Mouse (Mus musculus) monocyte, adult 59 days (primary cell): ENCODE results near the gene 1700003E16Rik. TPM values are rescaled to one million over a fixed set of nuclear protein-coding genes. Genes with fewer than 3 reads are reported as not detected.

Experiments used
- total RNA-seq, 2 experiments: library from RNA; stranded (reverse); gene quantifications; one replicate each; pipeline ENCODE4 v1.2.4; 2023

1700003E16Rik gene
- total RNA-seq: not detected

DNA sequence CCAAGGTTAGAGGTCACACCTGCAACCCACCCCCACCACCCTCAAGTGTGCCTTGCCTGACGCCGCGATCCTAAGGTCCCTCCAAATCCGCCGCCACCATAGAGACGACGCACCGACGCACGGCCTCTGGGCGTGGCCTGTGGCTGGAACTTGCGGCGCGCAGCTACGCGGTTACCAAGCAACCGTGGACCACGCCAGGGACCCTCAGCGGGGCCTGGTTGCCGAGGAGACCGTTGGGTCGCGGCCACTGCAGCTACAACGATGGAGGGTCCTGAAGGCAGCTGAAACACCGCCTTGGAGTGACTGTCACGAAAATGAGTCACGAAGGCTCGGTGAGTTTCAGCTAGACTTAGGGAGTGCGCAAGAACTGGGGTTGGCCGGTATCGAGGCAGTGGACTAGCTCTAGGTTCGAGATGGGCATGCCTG is at the start of gene 1700003E16Rik, which contains the start of gene Wdr54:
Gene 1700003E16Rik (plus strand): TSS at position 146 of the 426 bp plus-strand sequence.
Gene Wdr54 (minus strand): TSS at position 139 of the 426 bp plus-strand sequence.

DNA sequence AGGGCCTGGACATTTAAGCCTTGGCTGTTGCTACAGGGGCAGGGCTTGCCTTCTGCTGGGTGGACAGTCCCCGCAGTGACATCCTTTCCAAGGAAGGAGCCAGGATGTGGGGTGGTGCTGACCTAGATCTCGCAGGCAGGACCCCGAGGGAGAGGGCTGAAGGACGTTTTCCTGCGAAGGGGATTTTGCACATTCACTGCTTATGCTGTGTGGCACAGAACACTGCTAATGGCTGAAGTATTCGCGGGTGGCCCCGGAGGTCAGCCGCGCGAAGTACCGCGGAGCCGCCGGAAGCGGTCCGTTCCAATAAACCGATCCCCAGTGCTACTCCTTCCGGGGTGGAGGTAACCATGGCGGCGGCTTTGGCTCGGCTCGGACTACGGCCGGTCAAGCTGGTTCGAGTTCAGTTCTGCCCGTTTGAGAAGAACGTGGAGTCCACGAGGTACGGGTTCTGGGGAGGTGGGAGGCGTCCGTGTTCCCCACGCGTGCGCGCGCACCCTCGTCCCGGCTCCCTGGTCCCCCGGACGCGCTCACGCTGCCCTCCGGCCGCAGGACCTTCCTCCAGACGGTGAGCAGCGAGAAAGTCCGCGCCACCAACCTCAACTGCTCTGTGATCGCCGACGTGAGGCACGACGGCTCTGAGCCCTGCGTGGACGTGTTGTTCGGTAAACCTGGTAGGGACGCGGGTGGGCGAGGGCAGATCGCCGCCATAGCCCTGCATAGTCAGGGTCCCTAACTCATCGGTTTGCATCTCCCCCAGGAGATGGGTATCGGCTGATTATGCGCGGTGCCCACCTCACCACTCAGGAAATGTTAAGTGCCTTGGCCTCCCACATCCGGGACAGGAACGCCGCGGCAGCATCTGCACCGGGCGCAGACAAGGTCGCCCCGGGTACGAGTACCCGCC is 47.2 kb upstream of the 1700003E16Rik start, which contains the start of gene Mrpl53:
Gene Mrpl53 (plus strand): TSS at position 279 of the 907 bp plus-strand sequence.

DNA sequence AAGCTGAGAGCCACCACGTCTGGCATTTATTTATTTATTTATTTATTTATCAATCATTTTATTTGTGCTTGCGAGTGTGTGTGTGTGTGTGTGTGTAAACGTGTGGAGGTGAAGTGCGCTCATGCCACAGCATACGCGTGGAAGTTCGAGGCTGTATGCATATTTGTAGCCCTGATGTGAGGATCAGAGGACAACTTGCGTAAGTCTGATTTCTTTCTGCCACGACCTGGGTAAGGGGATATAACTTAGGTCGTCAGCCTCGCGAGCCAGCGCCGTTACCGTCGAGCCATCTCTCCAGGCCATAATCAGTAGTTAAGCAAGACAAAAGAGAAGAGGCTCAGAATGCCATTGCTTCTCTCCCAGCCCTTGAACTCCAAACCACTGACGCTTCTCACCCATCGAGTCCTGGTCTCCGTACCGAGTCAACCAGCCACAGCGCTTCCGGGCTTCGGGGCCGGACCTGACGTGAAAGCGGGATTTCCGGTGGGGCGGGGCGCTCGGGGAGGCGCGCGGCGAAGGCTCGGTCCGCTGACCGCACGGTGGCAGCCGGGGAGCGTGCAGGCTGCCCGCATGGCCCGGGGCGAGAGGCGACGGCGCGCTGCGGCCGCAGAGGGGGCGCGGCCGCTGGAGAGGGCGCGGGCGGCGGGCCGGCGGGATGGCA is 41.1 kb upstream of the 1700003E16Rik start, which contains the start of gene Mogs:
Gene Mogs (plus strand): TSS at position 486 of the 661 bp plus-strand sequence.

DNA sequence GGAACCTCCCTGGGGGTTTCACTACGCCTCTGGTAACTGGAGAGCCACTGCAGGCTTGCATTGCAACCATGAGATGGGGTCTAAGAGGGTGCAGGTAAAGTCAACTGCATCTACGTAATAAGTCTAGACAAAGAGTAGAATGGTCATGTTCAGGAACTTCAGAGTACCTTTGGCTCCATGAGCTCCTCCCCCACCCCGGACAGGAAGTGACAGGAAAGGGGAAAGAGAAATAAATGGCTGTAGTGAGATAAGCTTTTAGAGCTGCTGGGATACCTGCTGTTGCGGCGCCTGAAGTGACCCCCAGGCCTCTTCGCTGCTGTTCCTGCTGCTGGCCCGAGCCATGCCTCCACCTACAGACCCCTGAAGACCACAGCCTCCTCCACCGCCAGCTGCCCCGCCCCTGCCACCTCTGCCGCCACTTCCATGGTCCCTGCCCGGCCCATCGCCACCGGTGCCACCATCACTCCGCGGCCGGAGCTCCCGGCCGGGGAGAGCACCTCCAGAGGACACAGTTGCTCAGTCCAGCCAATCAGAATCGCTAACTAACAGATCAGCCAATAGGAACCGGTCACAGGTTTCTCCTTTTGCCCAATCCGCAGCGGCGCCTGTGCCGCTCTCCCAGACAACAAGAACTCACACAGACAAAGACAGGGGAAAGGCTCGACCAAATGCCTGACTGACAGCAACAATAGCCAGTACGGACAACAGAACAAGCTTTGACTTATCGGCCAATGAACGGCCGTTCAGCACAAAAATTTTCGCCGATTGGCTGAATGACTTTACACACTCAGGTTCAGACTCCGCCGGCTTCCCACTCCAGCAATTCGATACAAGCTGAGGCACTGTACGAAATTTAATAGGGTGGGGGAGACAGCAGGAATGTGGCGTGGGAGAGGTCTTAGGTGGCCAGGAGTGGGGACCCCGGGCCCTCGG is 35.0 kb upstream of the 1700003E16Rik start, which contains the start of gene Wbp1:
Gene Wbp1 (minus strand): TSS at position 630 of the 933 bp plus-strand sequence.

DNA sequence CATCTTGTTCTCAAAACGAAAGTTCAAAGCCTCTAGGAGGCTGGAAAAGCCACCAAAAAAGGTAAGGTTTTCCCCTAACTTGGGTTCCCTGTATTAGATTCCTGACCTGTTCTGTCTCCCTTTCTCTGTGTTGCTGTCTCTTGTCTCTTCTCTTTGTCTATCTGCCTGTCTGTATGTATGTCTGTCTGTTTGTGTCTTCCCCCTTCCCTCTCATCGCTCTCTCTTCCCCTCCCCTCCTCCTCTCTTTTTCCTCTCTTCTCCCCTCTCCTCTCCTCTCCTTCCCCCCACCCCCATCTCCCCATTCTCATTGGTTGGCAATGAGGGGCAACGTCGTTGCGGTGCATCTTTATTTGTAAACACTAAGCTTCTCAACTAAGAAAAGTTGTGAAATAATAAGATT is 30.9 kb upstream of the 1700003E16Rik start, which contains the start of gene Ino80b:
Gene Ino80b (minus strand): TSS at position 101 of the 400 bp plus-strand sequence.

DNA sequence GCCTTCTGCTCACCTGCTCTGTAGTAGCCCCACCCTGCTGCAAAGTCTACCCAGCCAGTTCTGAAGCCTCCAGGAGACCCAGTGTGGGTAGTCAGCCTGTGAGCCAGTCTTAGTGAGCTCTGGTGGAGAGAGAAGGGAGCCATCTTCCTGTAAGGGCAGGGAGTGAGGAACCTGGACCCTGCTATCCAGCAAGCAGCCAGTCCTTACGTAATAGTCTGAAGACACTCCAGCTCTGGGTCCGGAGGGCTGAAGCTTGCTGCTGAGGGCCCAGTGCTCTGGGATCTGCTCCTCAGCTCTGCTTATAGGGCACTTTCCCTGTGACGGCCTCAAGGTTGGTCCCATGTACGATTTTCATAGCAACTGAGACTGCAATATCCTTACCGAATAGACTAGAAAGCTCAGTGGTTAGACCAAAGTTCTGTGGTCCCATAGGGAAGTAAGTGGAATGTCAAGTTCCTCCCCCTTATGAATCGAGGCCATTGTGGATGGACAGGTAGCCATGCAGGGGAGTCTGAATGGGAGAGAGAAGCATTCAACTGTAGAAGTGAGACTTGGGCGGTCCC is 21.2 kb upstream of the 1700003E16Rik start, which contains the start of gene Rtkn:
Gene Rtkn (plus strand): TSS at position 513 of the 563 bp plus-strand sequence.

DNA sequence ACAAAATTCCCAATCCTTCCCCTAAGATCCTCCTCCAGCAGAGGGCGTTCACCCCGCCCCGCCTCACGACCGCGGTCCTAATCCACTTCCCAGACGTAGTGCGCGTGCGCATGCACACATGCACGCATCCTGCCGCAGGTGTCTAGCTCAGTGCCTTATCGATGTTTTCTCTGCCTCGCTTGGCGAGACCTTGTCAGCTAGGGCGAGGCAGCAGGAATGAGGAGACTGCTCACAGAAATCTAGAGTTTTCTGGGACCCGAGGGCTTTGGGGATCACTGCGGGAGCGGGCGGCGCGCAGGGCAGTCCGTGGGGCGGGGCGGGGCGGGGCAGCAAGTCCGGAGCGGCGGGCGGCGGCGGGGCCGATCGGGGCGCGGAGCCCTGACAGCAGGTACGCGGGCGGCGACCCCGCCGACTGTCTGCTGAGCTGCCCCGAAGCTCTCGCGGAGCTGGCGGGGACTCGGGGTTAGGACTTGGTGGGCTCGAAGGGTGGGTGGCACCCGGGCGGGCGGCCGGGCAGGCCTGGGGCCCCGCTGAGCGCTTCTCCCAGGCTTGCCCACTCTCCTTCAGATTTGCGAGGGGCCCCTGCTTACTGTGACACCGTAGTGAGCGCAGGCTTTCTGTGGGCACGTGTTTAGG is 9.5 kb downstream of the 1700003E16Rik start, which contains the start of gene Dctn1:
Gene Dctn1 (plus strand): TSS at position 314 of the 636 bp plus-strand sequence.

Other genes starting within 250 kb of the 1700003E16Rik start
- gene Sema4f, start 216.6 kb upstream of the 1700003E16Rik start, total RNA-seq: under 1 TPM; 0.27 to 0.60 TPM
- 1 to 10 TPM; 1.8 to 2.7 TPM for gene M1ap, start 209.5 kb upstream of the 1700003E16Rik start, total RNA-seq
- gene Dok1, start 122.9 kb upstream of the 1700003E16Rik start, total RNA-seq: 10 to 100 TPM; 54.7 to 55.2 TPM
- 1 to 10 TPM; 2.1 to 2.2 TPM for gene Loxl3, start 122.2 kb upstream of the 1700003E16Rik start, total RNA-seq
- 100 to 1,000 TPM; 353 to 380 TPM for gene Aup1, start 101.9 kb upstream of the 1700003E16Rik start, total RNA-seq
- 100 to 1,000 TPM in 1 of 2 experiments, 10 to 100 TPM in 1; 94.4 to 101 TPM for gene Htra2, start 101.1 kb upstream of the 1700003E16Rik start, total RNA-seq
- gene Dqx1, start 98.6 kb upstream of the 1700003E16Rik start, total RNA-seq: 1 to 10 TPM; 6.2 to 6.5 TPM
- not detected for gene Tlx2, start 86.1 kb upstream of the 1700003E16Rik start, total RNA-seq
- gene Pcgf1, start 78.5 kb upstream of the 1700003E16Rik start, total RNA-seq: 10 to 100 TPM; 22.7 to 26.8 TPM
- not detected for gene Lbx2, start 70.0 kb upstream of the 1700003E16Rik start, total RNA-seq
- 1 to 10 TPM; 6.0 to 8.2 TPM for gene Ccdc142, start 54.8 kb upstream of the 1700003E16Rik start, total RNA-seq
- 1 to 10 TPM; 5.8 to 6.9 TPM for gene Gm42688, start 54.8 kb upstream of the 1700003E16Rik start, total RNA-seq
- gene Mrpl53, start 47.4 kb upstream of the 1700003E16Rik start, total RNA-seq: 10 to 100 TPM; 23.5 to 23.7 TPM
- gene Mogs, start 40.9 kb upstream of the 1700003E16Rik start, total RNA-seq: 10 to 100 TPM; 34.1 to 37.5 TPM
- 10 to 100 TPM; 23.8 to 26.6 TPM for gene Wbp1, start 34.8 kb upstream of the 1700003E16Rik start, total RNA-seq
- gene Ino80b, start 31.0 kb upstream of the 1700003E16Rik start, total RNA-seq: 10 to 100 TPM; 26.6 to 28.6 TPM
- gene Rtkn, start 20.9 kb upstream of the 1700003E16Rik start, total RNA-seq: under 1 TPM in 1 of 2 experiments, not detected in 1; 0.30 TPM
- gene Wdr54, start within 50 bp of the 1700003E16Rik start, total RNA-seq: under 1 TPM in 1 of 2 experiments, not detected in 1; 0.34 TPM
- 100 to 1,000 TPM; 127 TPM for gene Dctn1, start 9.5 kb downstream of the 1700003E16Rik start, total RNA-seq
- gene Slc4a5, start 63.4 kb downstream of the 1700003E16Rik start, total RNA-seq: not detected
- 10 to 100 TPM; 21.3 to 21.8 TPM for gene Mthfd2, start 169.5 kb downstream of the 1700003E16Rik start, total RNA-seq
- gene Mob1a, start 169.6 kb downstream of the 1700003E16Rik start, total RNA-seq: 100 to 1,000 TPM; 204 to 207 TPM
- gene Bola3, start 192.7 kb downstream of the 1700003E16Rik start, total RNA-seq: 10 to 100 TPM; 11.2 to 11.4 TPM